Mouse (Mus musculus): Measurements from ENCODE around the gene Creb3l4.

Gene Creb3l4

DNA sequence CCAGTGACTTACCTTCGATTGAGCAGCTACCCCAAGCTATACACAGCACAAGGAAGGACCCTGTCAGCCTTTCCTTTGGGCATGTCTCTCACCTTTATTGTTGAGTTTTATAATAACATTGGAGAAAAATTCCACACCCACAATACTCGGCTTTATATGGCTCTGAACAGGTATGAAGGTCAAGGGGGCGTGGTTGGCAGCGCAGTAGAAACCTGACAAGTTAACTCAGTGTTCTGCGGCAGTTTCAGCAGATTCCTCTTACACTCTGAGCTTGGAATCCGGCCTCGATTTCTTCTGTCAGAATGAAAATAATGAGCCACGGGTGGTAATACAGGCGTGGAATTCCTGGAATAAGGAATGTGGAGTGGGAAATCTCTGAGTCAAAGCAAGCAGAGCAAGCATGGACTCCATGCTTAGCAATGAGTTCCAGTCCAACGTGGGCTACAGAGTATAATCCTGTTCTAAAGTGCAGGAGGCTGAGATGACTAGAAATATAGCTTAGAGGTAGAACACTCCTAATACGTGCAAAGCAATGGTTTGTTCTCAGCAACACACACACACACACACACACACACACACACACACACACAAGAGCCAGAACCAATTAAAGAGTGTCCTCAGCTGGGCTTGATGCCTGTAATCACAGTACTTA lies 52.3 kb downstream of the Creb3l4 start:
- no peak for DNase-seq (ENCODE audit: low spot score in 2 of 2)

Data from frontal cortex, postnatal 14 days (tissue).